Mouse (Mus musculus): ENCODE measurements around the gene C2. TPM values are rescaled to one million over a fixed set of nuclear protein-coding genes. Genes with fewer than 3 reads are reported as not detected.

The C2 gene
- 3.3 TPM in 1 of 2 replicates, not detected in the other for total RNA-seq (2017)

- peak in 1 of 2 experiments; percentile 37; a peak in 2 of 4 replicates for ATAC-seq (replicated peaks in 1 of 2; ENCODE audit: insufficient read depth in 1 of 2, low FRiP score in 2 of 2, low TSS enrichment in 1 of 2, low read depth in 1 of 2, poor library complexity in 2 of 2, severe bottlenecking in 2 of 2)
Observed at GRCm38 (mm10) chr17:34898160-34898586, at the start of gene C2, which contains the start of gene Ehmt2. TSS of gene C2 (minus strand) at chr17:34898265. TSS of gene Ehmt2 (plus strand) at chr17:34898469.

GRCm38 (mm10) chr17:34947606-34948005, 49.5 kb upstream of the C2 start:
- ATAC-seq (replicated peaks in 1 of 2; ENCODE audit: insufficient read depth in 1 of 2, low FRiP score in 2 of 2, low TSS enrichment in 1 of 2, low read depth in 1 of 2, poor library complexity in 2 of 2, severe bottlenecking in 2 of 2), result no peak

- no peak for ATAC-seq (replicated peaks in 1 of 2; ENCODE audit: insufficient read depth in 1 of 2, low FRiP score in 2 of 2, low TSS enrichment in 1 of 2, low read depth in 1 of 2, poor library complexity in 2 of 2, severe bottlenecking in 2 of 2)
Observed at GRCm38 (mm10) chr17:34946486-34947140, 48.5 kb upstream of the C2 start.

GRCm38 (mm10) chr17:34944362-34944761, 46.3 kb upstream of the C2 start:
- no peak for ATAC-seq (replicated peaks in 1 of 2; ENCODE audit: insufficient read depth in 1 of 2, low FRiP score in 2 of 2, low TSS enrichment in 1 of 2, low read depth in 1 of 2, poor library complexity in 2 of 2, severe bottlenecking in 2 of 2)

GRCm38 (mm10) chr17:34943128-34943815, 45.2 kb upstream of the C2 start:
- ATAC-seq (replicated peaks in 1 of 2; ENCODE audit: insufficient read depth in 1 of 2, low FRiP score in 2 of 2, low TSS enrichment in 1 of 2, low read depth in 1 of 2, poor library complexity in 2 of 2, severe bottlenecking in 2 of 2), result no peak

- 0 out of 4 replicates have a peak, but pooled peaks of 1 of the 2 experiments have one; percentile 11 for ATAC-seq (replicated peaks in 1 of 2; ENCODE audit: insufficient read depth in 1 of 2, low FRiP score in 2 of 2, low TSS enrichment in 1 of 2, low read depth in 1 of 2, poor library complexity in 2 of 2, severe bottlenecking in 2 of 2)
Observed at GRCm38 (mm10) chr17:34941344-34942041, 43.4 kb upstream of the C2 start.

GRCm38 (mm10) chr17:34937960-34938505, 40.0 kb upstream of the C2 start:
- peak in 1 of 2 experiments; percentile 54; a peak in 1 of 4 replicates for ATAC-seq (replicated peaks in 1 of 2; ENCODE audit: insufficient read depth in 1 of 2, low FRiP score in 2 of 2, low TSS enrichment in 1 of 2, low read depth in 1 of 2, poor library complexity in 2 of 2, severe bottlenecking in 2 of 2)

- peak in 1 of 2 experiments; percentile 12; a peak in 1 of 4 replicates for ATAC-seq (replicated peaks in 1 of 2; ENCODE audit: insufficient read depth in 1 of 2, low FRiP score in 2 of 2, low TSS enrichment in 1 of 2, low read depth in 1 of 2, poor library complexity in 2 of 2, severe bottlenecking in 2 of 2)
Observed at GRCm38 (mm10) chr17:34934830-34935229, 36.8 kb upstream of the C2 start.

- no peak for ATAC-seq (replicated peaks in 1 of 2; ENCODE audit: insufficient read depth in 1 of 2, low FRiP score in 2 of 2, low TSS enrichment in 1 of 2, low read depth in 1 of 2, poor library complexity in 2 of 2, severe bottlenecking in 2 of 2)
Observed at GRCm38 (mm10) chr17:34934031-34934430, 36.0 kb upstream of the C2 start.

GRCm38 (mm10) chr17:34932287-34932686, 34.2 kb upstream of the C2 start:
- no peak for ATAC-seq (replicated peaks in 1 of 2; ENCODE audit: insufficient read depth in 1 of 2, low FRiP score in 2 of 2, low TSS enrichment in 1 of 2, low read depth in 1 of 2, poor library complexity in 2 of 2, severe bottlenecking in 2 of 2)

- ATAC-seq (replicated peaks in 1 of 2; ENCODE audit: insufficient read depth in 1 of 2, low FRiP score in 2 of 2, low TSS enrichment in 1 of 2, low read depth in 1 of 2, poor library complexity in 2 of 2, severe bottlenecking in 2 of 2), result no peak
Observed at GRCm38 (mm10) chr17:34931735-34932098, 33.7 kb upstream of the C2 start.

- peak; percentile 89 to 98 for ATAC-seq (replicated peaks in 1 of 2; ENCODE audit: insufficient read depth in 1 of 2, low FRiP score in 2 of 2, low TSS enrichment in 1 of 2, low read depth in 1 of 2, poor library complexity in 2 of 2, severe bottlenecking in 2 of 2)
Observed at GRCm38 (mm10) chr17:34931061-34931734, 33.1 kb upstream of the C2 start, which contains the start of gene Neu1. TSS of gene Neu1 (plus strand) at chr17:34931253.

- no peak for ATAC-seq (replicated peaks in 1 of 2; ENCODE audit: insufficient read depth in 1 of 2, low FRiP score in 2 of 2, low TSS enrichment in 1 of 2, low read depth in 1 of 2, poor library complexity in 2 of 2, severe bottlenecking in 2 of 2)
Observed at GRCm38 (mm10) chr17:34928841-34929240, 30.8 kb upstream of the C2 start.

- no peak for ATAC-seq (replicated peaks in 1 of 2; ENCODE audit: insufficient read depth in 1 of 2, low FRiP score in 2 of 2, low TSS enrichment in 1 of 2, low read depth in 1 of 2, poor library complexity in 2 of 2, severe bottlenecking in 2 of 2)
Observed at GRCm38 (mm10) chr17:34927306-34928019, 29.4 kb upstream of the C2 start.

GRCm38 (mm10) chr17:34924258-34924657, 26.2 kb upstream of the C2 start:
- ATAC-seq (replicated peaks in 1 of 2; ENCODE audit: insufficient read depth in 1 of 2, low FRiP score in 2 of 2, low TSS enrichment in 1 of 2, low read depth in 1 of 2, poor library complexity in 2 of 2, severe bottlenecking in 2 of 2), result no peak

- no peak for ATAC-seq (replicated peaks in 1 of 2; ENCODE audit: insufficient read depth in 1 of 2, low FRiP score in 2 of 2, low TSS enrichment in 1 of 2, low read depth in 1 of 2, poor library complexity in 2 of 2, severe bottlenecking in 2 of 2)
Observed at GRCm38 (mm10) chr17:34922939-34923338, 24.9 kb upstream of the C2 start.

- ATAC-seq (replicated peaks in 1 of 2; ENCODE audit: insufficient read depth in 1 of 2, low FRiP score in 2 of 2, low TSS enrichment in 1 of 2, low read depth in 1 of 2, poor library complexity in 2 of 2, severe bottlenecking in 2 of 2), result no peak
Observed at GRCm38 (mm10) chr17:34917188-34917587, 19.1 kb upstream of the C2 start.

Measured in hematopoietic stem cell, adult 5-6 weeks (primary cell).